Mouse (Mus musculus): Measurements from ENCODE around the gene Cdk5r1.
A peak's percentile ranks its signal among the peaks of the same experiment; 100 is the strongest.

Cdk5r1 gene

GRCm38 (mm10) chr11:80504519-80505385 lies 27.9 kb downstream of the Cdk5r1 start:
- no peak for DNase-seq (ENCODE audit: low read depth, low spot score)

- no peak for DNase-seq (ENCODE audit: low read depth, low spot score)
These were observed 28.8 kb downstream of the Cdk5r1 start for GRCm38 (mm10) chr11:80505581-80505980.

GRCm38 (mm10) chr11:80506483-80506882 lies 29.7 kb downstream of the Cdk5r1 start:
- DNase-seq (ENCODE audit: low read depth, low spot score) = no peak

- DNase-seq (ENCODE audit: low read depth, low spot score) = no peak
These were observed 31.0 kb downstream of the Cdk5r1 start for GRCm38 (mm10) chr11:80507791-80508190.

GRCm38 (mm10) chr11:80508361-80509175 lies 31.7 kb downstream of the Cdk5r1 start:
- DNase-seq (ENCODE audit: low read depth, low spot score) = no peak

- no peak for DNase-seq (ENCODE audit: low read depth, low spot score)
These were observed 32.3 kb downstream of the Cdk5r1 start for GRCm38 (mm10) chr11:80509176-80509506.

- no peak for DNase-seq (ENCODE audit: low read depth, low spot score)
These were observed 33.3 kb downstream of the Cdk5r1 start for GRCm38 (mm10) chr11:80510124-80510523.

GRCm38 (mm10) chr11:80512313-80513056 lies 35.7 kb downstream of the Cdk5r1 start:
- DNase-seq (ENCODE audit: low read depth, low spot score) = no peak

- DNase-seq (ENCODE audit: low read depth, low spot score) = no peak
These were observed 37.0 kb downstream of the Cdk5r1 start for GRCm38 (mm10) chr11:80513796-80514195.

GRCm38 (mm10) chr11:80515346-80515745 lies 38.5 kb downstream of the Cdk5r1 start:
- DNase-seq (ENCODE audit: low read depth, low spot score) = no peak

GRCm38 (mm10) chr11:80515895-80516294 lies 39.1 kb downstream of the Cdk5r1 start:
- DNase-seq (ENCODE audit: low read depth, low spot score) = no peak

- DNase-seq (ENCODE audit: low read depth, low spot score) = peak; percentile 59
These were observed 41.9 kb downstream of the Cdk5r1 start for GRCm38 (mm10) chr11:80518421-80519367.

GRCm38 (mm10) chr11:80521148-80521547 lies 44.3 kb downstream of the Cdk5r1 start:
- DNase-seq (ENCODE audit: low read depth, low spot score) = no peak

GRCm38 (mm10) chr11:80522852-80523251 lies 46.0 kb downstream of the Cdk5r1 start:
- DNase-seq (ENCODE audit: low read depth, low spot score) = no peak

GRCm38 (mm10) chr11:80523410-80523809 lies 46.6 kb downstream of the Cdk5r1 start:
- no peak for DNase-seq (ENCODE audit: low read depth, low spot score)

- DNase-seq (ENCODE audit: low read depth, low spot score) = no peak
These were observed 47.4 kb downstream of the Cdk5r1 start for GRCm38 (mm10) chr11:80524213-80524612.

GRCm38 (mm10) chr11:80527697-80528096 lies 50.9 kb downstream of the Cdk5r1 start:
- peak; percentile 26 for DNase-seq (ENCODE audit: low read depth, low spot score)

- DNase-seq (ENCODE audit: low read depth, low spot score) = no peak
These were observed 52.3 kb downstream of the Cdk5r1 start for GRCm38 (mm10) chr11:80529149-80529548.
